Comparison of ENCODE assay signal across 16 mouse cellular contexts in genomic region chr3:20188976-20189675, GRCm38 (mm10). TPM values are rescaled to one million over a fixed set of nuclear protein-coding genes. Genes with fewer than 3 reads are reported as not detected.
DNase-seq lines count a peak whose midpoint lies in the region; ATAC-seq lines count a peak whose summit lies in the region.
"Had no signal": no experiment of that assay in that cellular context is flagged by ENCODE, and none has a peak within 500 bp of the region (broad histone marks: within the 10 kb centered on the region; RNA-seq: fewer than 3 reads in every experiment).

No protein-coding gene starts in this region.

- H3K9me3 ChIP-seq in heart, embryonic 15.5 days (replicated peaks) = no peaks in the 10 kb centered on the region
- H3K9me3 ChIP-seq in forebrain, embryonic 10.5 days = no peaks in the 10 kb centered on the region
- H3K9me3 ChIP-seq: limb, embryonic 15.5 days had no signal

- 16% methylated on average over 5 of the region's 5 CpGs for WGBS in heart, embryonic 15.5 days
- 82% methylated on average over 5 of the region's 5 CpGs for WGBS in forebrain, embryonic 10.5 days

- H3K9ac ChIP-seq in heart, embryonic 15.5 days = no peak overlapping the region
- H3K9ac ChIP-seq: limb, embryonic 15.5 days had no signal

- no peaks in the 10 kb centered on the region for H3K36me3 ChIP-seq in heart, embryonic 15.5 days
- no peaks in the 10 kb centered on the region for H3K36me3 ChIP-seq in forebrain, embryonic 10.5 days (replicated peaks)
- H3K36me3 ChIP-seq: limb, embryonic 15.5 days had no signal

- no peak for DNase-seq in heart, adult 9 months (ENCODE audit: low spot score in 2 of 2)
- peak; percentile 43 for DNase-seq in 3T3-L1 (ENCODE audit: low read depth, low spot score)
- DNase-seq in lung, postnatal 10 days = peak; percentile 64
- DNase-seq in urinary bladder, postnatal 14 days (ENCODE audit: low spot score) = no peak
- DNase-seq in right cerebral cortex, adult 2 months (ENCODE audit: low spot score in 2 of 2) = no peak
- no peak for DNase-seq in forebrain, embryonic 10.5 days (ENCODE audit: extremely low spot score, low spot score)
- DNase-seq: cerebellum, postnatal 25 days; gastrocnemius, postnatal 36 days; kidney, adult 2 months had no signal

- 0 out of 2 replicates have a peak, but pooled peaks have one; percentile 27 for ATAC-seq in heart, embryonic 15.5 days (replicated peaks; ENCODE audit: insufficient number of reproducible peaks, insufficient read depth, low FRiP score, low read depth)
- peak; percentile 42; the same call in 1 of the 2 replicates for ATAC-seq in common myeloid progenitor, adult 5-6 weeks (replicated peaks; ENCODE audit: low read depth, poor library complexity, severe bottlenecking)
- ATAC-seq: activated CD4-positive, CD25-positive, alpha-beta regulatory T cell, adult 4 months had no signal

- H3K4me1 ChIP-seq in heart, embryonic 15.5 days (replicated peaks) = peaks cover 5% of the 10 kb centered on the region; the same call in 1 of the 2 replicates
- H3K4me1 ChIP-seq in forebrain, embryonic 10.5 days = no peaks in the 10 kb centered on the region
- H3K4me1 ChIP-seq: limb, embryonic 15.5 days had no signal

- no peak overlapping the region for H3K4me2 ChIP-seq in heart, embryonic 15.5 days
- H3K4me2 ChIP-seq: limb, embryonic 15.5 days had no signal

- H3K27ac ChIP-seq in heart, embryonic 15.5 days = peak overlapping the region; percentile 60
- H3K27ac ChIP-seq in forebrain, embryonic 10.5 days = no peak overlapping the region
- H3K27ac ChIP-seq: layer of hippocampus, adult 2 months; limb, embryonic 15.5 days had no signal

- no peaks in the 10 kb centered on the region for H3K27me3 ChIP-seq in heart, embryonic 15.5 days
- no peaks in the 10 kb centered on the region for H3K27me3 ChIP-seq in forebrain, embryonic 10.5 days (ENCODE audit: poor library complexity, severe bottlenecking)
- H3K27me3 ChIP-seq: limb, embryonic 15.5 days had no signal

- H3K4me3 ChIP-seq in heart, embryonic 15.5 days = no peak overlapping the region
- no peak overlapping the region for H3K4me3 ChIP-seq in forebrain, embryonic 10.5 days
- H3K4me3 ChIP-seq: erythroblast, embryonic 14.5 days; layer of hippocampus, adult 2 months; limb, embryonic 15.5 days had no signal

RNA-seq across cellular contexts. Expression of gene Gyg, which starts 34.0 kb away (rescaled TPM):
- polyA plus RNA-seq in heart, embryonic 15.5 days (2015; fragmentation: Nextera tagmentation; extraction: Ambion mirVana) = 463 and 501 TPM in 2 replicates
- 23.8 and 34.1 TPM in 2 replicates for total RNA-seq in common myeloid progenitor, adult 5-6 weeks (2017)
- polyA plus RNA-seq in forebrain, embryonic 10.5 days (2016; fragmentation: Nextera tagmentation; extraction: Ambion mirVana) = 38.6 and 47.0 TPM in 2 replicates

RNA-seq across cellular contexts. Expression of gene Cpa3, which starts 52.9 kb away (rescaled TPM):
- 11.0 and 12.6 TPM in 2 replicates for polyA plus RNA-seq in heart, embryonic 15.5 days (2015; fragmentation: Nextera tagmentation; extraction: Ambion mirVana)
- 144 and 147 TPM in 2 replicates for total RNA-seq in common myeloid progenitor, adult 5-6 weeks (2017)
- polyA plus RNA-seq in forebrain, embryonic 10.5 days (2016; fragmentation: Nextera tagmentation; extraction: Ambion mirVana) = not detected in 2 replicates
- polyA plus RNA-seq: small intestine, adult 2 months had no signal

Comparison
In these comparisons a context has a peak if more than half of its experiments do, and no peak if none do; other contexts are left out.
1. DNase-seq: peak in 3T3-L1 (single experiment) and lung, postnatal 10 days (single experiment); none in heart, adult 9 months (0 of 2), urinary bladder, postnatal 14 days (single experiment), right cerebral cortex, adult 2 months (0 of 2) and forebrain, embryonic 10.5 days (single experiment).
2. RNA of gene Cpa3, which starts 52.9 kb away (polyA plus RNA-seq): 11.0 to 12.6 TPM in heart, embryonic 15.5 days; not detected in forebrain, embryonic 10.5 days; every median in the first group is over 10 times any median in the second.